Mouse (Mus musculus): ENCODE measurements around the gene Il2rb.

Il2rb gene

DNA sequence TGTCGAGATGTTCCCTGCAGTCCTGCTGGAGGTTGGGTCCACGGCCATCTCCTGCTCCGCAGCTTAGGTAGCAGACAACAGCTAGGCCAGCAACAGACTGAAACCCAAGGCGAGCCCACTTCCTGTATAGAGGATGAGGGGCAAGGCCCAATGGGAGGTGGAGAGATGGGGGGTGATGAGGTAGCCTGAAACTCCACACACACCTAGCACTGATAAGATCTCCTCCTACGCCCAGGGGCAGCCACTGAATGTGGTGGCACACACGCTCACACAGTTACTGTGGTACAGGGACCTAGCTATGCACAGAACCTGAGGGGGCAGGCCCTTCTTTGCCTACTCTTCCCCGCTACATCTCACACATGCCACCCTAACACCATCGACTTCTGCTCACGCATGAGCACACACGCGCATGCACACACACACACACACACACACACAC lies at the start of gene Il2rb:
Gene Il2rb (minus strand): TSS at position 304 of the 439 bp plus-strand sequence.
- in situ Hi-C loops (cut with MseI, MboI) = no loop called here

DNA sequence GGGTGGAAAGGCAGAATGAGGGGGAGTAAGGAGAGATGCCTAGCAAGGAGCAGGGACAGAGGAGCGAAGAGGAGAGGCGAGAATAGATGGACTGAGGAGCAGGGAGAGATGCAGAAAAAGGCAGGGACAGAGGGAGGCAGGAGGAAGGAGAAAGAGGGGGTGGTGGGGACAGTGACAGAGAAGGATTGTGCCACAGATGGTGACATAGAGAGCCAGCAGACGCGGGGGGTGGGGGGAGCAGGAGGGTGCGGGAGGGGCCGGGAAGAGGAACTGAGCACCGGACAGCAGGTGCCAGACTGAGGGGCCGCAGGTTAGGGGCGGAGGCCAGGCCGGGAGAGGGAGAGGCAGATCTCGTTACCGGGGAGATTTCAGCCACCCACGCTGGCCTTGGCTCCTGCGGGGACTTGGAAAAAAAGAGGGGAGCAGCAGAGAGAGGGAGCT lies 49.5 kb upstream of the Il2rb start, which contains the start of gene Sstr3:
Gene Sstr3 (minus strand): TSS at position 125 of the 441 bp plus-strand sequence.
- in situ Hi-C loops (cut with MseI, MboI) = no loop called here

DNA sequence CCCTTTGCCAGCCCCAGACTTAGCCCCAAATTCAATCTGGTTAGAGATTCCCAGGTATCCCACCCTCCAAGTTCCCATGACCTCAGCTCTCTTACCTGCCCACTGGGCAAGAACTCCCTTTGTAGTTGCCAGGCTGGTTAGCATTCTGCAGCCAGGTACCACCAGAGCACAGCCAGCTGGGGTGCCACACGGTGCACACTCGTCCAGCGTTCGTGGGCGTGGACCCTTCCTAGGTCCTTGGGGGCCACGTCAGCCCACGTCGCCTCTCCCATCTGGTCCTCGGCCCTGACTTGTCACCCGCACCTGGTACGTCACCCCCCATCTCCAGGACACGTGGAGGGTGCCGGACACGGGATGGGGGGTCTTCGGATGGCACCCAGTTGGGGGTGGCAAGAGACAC lies 49.0 kb upstream of the Il2rb start:
- in situ Hi-C loops (cut with MseI, MboI) = no loop called here

DNA sequence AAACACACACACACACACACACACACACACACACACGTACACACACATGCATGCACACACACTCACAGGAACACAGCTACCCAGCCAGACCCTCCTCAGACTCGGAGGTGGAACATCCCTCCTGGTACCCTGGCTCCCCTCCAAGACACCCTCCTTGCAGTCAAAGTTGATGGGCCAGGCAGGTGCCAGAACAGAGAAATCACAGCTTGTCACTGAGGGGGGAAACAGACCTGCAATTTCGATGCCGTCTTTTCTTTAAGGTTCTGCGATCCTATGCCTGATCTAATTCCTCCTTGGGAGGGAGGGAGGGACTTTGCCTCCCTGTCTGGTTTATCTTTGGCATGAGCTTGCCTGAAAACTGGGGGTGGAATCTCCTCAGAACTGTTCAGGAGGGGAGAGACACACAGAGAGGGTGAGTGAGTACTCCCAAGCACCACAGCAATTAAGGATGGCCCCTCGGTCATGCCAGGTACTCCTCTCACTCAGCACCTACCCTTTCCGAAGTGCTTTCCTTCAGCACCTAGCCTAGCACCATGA lies 47.8 kb upstream of the Il2rb start:
- in situ Hi-C loops (cut with MseI, MboI) = no loop called here

DNA sequence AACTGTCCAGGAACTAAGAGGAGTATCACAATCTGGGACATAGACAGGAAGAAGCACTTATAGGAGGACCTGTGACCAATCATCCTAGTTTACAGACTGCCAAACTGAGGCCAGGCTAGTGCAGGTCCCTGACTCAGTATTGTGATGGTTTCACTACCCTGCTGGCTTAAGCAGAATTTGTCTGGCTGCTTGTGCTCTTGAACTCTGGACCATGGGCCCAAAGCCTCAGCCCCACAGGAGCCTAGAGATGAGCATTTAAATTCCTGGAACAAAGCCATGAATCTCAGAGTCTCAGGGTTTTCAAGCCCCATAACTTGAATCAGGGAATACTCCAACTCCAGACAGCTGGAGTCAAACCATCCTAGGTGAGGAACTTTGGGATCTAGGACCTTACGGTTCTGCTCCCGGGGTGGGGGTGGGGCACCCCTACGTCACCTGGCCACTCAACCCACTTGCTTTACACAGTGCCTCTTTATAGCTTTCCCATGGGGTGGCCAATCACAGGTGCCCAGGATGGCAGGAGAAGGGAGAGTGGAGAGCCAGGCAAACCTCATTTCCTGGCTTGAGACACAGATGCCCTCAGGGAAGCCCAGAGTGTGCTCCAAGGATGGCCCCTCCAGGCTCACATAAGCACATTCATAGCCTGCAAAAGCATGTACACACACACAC lies 47.2 kb upstream of the Il2rb start:
- in situ Hi-C loops (cut with MseI, MboI) = no loop called here

DNA sequence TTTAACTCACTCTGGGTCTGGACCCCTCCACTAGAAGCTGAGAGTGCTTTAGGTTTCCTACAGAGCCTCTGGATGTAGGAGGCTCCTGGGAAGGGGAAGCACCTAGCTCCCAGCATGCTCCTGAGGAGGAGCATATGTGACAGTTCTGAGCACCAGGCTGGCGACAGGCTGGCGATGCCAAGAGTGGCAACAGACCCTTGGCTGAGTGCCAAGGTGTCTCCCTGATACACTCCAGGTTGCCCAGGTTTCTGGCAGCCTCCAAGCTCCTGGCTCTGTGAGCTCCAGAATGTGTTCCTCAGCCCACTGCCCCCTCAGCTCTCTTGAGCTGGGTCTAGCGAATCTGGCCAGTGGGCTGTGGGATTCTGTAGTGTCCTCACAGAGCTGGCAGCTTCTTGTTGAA lies 46.5 kb upstream of the Il2rb start:
- in situ Hi-C loops (cut with MseI, MboI) = no loop called here

DNA sequence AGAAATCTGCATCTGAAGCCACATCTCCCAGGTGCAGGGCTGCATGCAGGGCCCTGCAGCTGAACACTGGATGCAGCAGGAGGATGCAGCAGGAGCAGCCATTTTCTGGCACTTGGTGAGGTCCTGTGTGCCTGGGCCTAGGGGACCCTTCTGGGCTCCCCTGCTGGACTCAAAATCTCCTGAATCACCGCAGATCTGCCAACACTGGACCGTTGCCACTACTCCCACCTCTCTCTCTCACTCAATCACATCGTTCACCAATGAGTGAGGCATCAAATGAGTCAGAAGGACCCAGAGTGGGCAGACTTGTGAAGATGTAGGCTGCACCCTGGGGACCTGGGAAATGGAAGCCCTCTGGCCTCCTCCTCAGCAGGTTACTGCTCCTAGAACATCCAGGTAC lies 46.0 kb upstream of the Il2rb start:
- in situ Hi-C loops (cut with MseI, MboI) = no loop called here

DNA sequence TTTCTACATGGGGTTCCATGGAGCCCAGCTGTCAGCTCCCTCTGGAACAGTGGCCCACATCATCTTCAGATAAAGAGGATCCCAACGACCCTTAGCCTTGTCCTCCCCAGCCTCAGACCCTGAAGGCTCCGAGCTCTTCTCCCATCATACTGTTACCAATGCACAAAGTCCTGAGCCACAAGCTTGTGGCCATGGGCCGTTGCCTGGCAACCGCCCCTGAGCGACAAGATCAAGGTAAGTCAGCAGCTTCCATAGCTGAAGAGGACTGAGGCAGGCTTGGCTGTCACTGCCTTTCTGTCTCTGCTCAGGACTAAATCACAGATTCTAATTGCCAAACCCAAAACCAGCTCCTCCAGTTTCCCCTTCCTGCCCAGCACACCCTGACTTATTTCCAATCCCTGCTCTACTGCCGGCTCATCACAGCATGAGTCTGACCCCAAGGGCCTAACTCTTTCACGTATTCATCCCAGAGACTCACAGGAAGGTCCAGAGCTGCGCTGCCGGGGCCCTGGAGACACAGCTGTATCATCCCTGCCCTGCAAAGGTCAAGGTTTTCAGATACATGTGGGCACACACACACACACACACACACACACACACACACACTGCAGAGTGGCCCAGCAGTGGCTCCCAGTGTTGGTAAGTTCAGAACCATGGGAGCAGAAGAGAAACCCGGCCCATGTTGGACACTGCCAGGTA lies 40.8 kb upstream of the Il2rb start:
- in situ Hi-C loops (cut with MseI, MboI) = no loop called here

DNA sequence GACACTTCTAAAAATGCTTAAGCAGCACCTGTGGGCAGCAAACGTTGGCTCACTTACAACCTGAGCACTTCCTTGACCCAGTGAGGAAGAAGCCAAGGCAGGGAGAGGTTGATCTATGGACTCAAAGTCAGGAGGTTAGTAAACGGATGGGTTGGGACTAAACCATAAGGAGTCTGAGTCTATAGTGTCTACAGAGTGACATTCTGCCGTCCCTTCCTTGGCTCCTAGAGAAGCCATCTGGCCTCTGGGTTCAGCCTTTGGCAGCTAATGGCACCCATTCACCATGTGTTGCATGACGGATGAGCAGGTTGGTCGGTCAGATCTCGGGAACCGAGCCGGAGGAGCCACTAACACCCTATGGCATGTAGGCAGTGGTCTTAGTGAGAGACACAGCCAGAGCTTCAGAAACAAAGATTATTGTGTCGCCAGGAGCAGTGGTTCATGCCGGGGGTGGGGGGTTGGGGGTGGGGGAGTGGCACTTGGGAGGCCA lies 38.3 kb upstream of the Il2rb start:
- in situ Hi-C loops (cut with MseI, MboI) = loop anchor here (5.0 kb wide), 1 partner anchor 86 kb away; no protein-coding TSS in a partner anchor

DNA sequence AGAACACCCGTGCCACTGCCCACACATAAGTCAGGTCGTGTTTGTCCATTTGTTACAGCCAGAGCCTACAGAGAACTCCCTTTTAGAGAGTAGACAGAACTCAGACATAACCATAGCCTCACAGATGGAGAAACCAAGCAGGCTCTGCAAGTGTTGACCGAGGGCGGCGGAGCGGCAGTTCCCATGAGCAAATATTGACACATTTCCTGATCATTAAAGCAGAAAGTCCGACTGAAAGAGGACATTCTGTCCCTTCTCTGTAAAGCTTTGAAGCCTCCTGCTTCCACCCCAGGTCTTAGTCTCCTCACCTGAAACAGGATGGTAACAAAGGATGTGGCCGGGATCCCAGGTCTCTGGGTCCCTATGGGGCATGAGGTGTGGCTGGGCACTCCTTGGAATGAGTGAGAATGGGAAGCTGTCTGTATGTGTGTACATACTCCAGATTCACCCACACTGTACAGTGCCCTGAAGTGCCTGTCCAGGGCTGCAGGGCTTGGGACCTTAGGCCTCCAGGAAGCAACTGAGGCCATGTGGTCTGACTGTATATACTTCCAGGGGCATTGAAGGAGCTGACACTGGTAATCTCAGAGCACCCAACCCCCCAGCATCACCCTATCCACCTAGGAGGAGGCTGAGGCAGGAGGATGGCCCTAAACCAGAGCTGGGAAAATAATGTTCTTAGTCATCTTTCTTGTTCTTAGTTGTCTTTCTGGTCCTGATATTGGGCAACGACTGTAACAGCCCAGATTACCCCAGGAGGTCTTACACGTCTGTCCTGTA lies 37.7 kb upstream of the Il2rb start:
- in situ Hi-C loops (cut with MseI, MboI) = loop anchor here (5.0 kb wide), 1 partner anchor 85 kb away; no protein-coding TSS in a partner anchor

DNA sequence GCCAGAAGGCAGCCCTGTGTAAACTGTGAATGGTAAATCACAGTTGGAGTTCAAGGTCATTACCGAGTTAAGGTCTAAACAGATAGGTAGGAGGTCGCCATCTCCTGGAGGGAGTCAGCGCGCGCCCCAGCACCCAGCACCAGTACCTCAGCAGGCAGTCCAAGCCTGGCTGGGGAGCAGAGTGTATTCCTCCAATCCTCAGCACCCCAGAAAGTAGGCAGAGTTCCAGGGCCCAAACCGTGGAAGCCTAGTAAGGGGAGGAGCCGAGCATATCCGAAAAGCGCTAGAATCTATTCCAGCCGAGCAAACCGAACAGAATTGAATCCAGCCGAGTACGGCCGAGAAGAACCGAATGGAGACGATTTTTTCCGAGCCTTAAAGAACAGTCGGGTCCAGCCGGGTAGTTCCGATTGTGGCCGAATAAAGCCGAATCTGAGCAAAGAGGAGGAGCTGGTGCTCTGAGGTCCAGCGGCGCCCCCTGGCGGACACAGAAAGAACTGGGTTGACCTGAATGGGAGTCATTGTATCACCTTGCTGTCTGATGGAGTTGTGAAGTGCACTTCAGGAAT lies 36.9 kb upstream of the Il2rb start:
- in situ Hi-C loops (cut with MseI, MboI) = loop anchor here (5.0 kb wide), 1 partner anchor 85 kb away; no protein-coding TSS in a partner anchor

DNA sequence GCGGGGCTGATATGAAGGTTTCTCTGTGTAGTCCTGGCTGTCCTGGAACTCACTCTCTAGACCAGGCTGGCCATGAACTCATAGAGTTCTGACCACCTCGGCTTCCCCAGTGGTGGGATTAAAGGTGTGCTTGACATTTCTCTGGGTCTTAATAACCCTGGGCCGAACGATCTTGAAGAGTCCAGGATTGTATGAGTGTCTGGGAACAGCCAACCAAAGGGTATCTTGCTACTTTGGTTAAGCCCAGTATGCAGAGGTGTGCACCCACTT lies 36.3 kb upstream of the Il2rb start:
- in situ Hi-C loops (cut with MseI, MboI) = loop anchor here (5.0 kb wide), 1 partner anchor 84 kb away; no protein-coding TSS in a partner anchor

DNA sequence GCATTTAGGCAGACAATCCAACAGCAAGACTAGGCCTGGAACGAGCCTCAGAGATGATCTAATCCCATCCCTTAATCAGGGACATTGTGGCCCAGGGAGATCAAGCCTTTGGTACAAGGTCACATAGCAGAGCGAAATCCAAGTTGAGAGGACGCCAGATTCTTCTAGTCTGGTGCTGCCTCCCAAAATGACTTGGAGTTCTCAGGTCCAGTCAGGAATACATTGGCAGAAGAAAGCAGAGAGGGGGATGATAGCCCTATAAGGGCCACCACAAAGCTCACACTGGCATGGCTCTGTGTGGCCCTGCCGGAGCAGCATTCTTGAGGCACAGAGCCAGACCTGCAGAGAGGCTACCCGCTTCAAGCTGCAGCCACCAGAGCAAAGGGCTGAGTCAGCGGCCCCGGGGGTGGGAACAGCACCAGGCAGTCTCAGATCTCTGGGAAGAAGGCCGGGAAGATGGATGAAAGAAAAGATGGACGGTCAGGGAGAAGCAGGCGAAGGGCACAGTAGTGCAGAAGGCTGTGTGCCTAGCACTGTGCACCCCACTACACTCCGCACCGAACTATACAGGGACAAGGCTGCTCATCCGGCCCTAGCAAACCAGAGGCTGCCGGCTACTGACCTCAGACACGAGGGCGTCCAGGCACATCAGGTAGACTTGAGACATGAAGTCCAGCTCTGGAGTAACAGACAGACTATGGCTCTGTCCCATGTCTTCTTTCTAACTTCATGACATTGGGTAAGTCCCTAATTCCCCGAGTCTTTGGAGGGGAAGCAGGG lies 35.8 kb upstream of the Il2rb start, which contains the start of gene C1qtnf6:
Gene C1qtnf6 (minus strand): TSS at position 746 of the 780 bp plus-strand sequence.
- in situ Hi-C loops (cut with MseI, MboI) = loop anchor here (5.0 kb wide), 1 partner anchor 84 kb away; no protein-coding TSS in a partner anchor

DNA sequence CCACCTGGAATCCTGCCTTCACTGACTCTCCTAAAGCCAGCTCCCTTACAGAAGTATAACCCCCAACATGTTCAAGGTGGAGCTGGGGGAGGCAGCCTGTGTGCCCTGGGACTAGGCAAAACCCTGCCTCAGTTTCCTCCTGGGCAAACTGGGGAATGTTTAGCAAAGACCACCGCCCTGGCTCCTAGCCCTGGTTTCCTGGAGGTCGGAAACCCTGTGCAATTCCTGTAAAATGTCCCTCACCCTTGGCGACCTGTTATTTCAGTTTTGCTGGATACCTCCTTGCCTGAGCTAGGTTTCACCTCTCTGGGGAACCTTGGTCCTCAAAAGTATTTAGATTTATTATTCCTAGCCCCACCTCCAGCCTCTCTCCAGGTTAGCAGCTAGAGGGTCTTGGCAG lies 35.1 kb upstream of the Il2rb start:
- in situ Hi-C loops (cut with MseI, MboI) = loop anchor here (5.0 kb wide), 1 partner anchor 83 kb away; no protein-coding TSS in a partner anchor

DNA sequence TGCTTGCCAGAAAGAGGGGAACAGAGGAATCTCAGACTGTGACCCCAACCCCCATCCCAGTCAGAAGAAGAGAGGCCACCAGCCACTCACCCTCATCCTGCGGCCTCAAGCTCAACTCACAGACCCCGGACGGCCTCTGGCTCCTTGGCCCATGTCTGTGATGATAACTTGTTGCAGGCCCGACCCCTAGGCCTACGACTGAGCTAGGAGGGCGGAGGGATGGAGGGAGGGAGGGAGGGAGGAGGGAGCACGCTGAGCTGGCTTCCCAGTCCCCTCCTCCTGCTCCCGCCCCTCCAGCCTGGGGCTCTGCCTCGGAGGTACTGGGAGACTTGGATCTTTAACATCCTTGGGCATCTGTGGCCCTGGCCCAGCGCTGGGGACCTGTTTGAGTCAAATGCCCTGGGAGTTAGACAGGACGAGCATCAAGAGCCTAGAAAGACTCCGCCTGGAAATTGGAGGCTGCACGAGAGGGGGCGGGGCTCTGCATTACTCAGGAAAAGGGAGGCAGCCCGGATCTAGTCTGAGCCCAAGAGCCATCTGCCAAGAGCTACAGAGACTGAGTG lies 34.4 kb upstream of the Il2rb start:
- in situ Hi-C loops (cut with MseI, MboI) = no loop called here

DNA sequence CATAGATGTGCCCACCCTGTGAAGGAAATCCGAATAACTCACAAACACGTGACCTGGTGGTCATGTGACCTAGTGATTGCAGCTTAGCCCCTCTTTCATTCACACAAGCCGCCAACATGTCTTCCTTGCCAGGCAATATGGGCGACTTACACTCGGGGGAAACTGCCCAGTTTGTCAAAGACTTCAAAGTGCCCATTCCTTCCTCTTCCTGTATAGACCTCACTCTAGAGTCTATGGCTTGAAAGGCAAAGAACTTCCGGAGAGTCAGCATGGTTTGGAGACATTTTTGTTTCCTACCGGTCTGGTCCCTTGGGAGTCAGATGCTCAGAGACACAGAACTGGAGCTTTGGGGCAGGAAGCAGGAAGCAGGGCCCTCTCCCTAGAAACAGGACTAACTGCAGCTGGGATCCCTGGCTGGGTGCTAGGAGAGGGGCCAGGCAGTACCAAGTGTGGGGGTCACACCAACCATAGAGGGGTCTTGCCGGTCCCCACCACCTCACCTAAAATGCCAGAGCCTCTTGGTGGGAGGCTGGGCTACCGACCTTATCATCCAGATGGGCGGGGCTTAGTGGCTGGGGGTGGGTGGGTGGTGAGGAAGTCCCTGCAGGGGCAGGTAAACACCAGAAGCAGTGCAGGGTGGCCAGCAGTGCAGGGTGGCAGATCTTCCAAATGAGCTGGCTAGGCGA lies 33.8 kb upstream of the Il2rb start:
- in situ Hi-C loops (cut with MseI, MboI) = no loop called here

DNA sequence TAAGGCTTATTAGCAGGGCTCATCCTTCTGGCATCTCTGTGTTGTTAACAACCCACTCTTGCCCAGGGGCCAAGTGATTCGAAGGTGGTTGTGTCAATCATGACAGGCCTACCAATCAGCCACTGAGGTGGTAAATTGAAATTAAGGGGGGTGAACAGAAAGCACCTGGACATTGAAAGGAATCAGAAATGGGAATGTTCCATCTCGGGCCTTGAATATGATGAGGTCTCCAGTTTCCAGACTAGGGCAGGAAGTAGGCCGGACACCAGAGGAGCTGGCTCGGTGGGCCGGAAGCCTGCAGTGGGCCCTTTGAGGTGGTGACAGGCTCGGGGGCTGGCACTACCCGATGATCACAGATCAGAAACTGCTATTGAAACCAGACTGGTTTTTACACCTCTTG lies 32.9 kb upstream of the Il2rb start:
- in situ Hi-C loops (cut with MseI, MboI) = no loop called here

DNA sequence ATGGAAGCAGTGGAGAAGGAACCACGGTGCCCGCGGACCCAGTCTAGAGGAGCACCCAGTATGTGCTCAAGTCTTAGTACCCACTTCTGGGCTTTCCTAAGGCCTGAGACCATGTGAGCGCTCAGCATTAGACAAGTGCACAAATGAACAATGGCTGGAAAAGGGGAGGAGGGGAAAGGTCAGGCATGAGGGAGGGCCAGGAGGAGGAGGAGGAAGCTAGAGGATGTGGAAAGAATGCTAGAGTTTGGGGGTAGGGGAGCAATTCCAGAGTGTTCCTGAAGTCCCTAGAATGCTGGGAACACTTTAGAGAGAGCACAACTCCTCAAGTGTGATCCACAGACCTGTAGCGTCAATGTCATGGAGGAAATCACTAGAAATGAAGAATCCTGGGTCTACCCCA lies 29.1 kb upstream of the Il2rb start:
- in situ Hi-C loops (cut with MseI, MboI) = no loop called here

DNA sequence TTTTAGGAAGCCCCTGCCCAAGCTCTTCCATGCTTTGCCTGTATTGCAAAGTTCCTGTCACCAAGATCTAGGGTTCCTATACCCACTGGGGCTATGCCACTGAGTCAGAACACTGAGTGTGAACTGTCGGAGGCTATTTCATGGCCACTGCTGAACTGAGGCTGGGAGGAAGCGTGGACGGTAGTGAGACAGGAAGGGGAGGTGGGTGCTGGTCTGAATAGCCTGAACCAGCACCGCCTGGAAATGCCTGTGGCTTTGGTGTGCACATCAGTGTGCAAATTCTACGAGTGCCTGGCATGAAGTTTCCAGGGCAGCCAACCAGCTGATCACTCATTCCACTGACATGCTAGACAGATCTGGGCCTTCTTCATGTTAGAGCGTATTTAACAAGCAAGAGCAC lies 26.8 kb upstream of the Il2rb start:
- in situ Hi-C loops (cut with MseI, MboI) = no loop called here

DNA sequence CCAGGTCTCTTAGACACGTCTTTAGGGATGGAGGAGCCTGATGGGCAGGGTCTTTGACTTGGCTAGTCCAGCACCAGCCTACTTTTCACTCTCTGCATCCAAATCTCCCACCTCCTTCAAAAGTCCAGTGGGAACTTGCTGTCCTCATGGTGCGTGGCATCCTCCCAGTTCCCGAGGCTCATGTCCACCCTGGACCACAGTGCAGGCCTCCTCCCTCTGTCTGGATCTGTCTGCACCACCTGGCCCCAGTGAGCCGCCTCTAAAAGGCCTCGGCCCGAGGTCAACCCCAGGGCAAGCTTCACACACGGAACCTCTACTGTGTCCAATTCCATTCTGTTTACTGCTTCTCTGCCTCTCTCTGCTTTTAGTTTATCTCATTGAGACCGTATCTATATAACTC lies 26.3 kb upstream of the Il2rb start:
- in situ Hi-C loops (cut with MseI, MboI) = no loop called here

Data from mouse trophoblast stem cell (cell line).